Mouse (Mus musculus): ENCODE measurements at regions not wholly inside any gene's neighbourhood (a gene's known extent, or its start where the extent isn't known, plus 50 kb on each side); places are given as distances from the start of the nearest gene placed in this dataset.

DNA sequence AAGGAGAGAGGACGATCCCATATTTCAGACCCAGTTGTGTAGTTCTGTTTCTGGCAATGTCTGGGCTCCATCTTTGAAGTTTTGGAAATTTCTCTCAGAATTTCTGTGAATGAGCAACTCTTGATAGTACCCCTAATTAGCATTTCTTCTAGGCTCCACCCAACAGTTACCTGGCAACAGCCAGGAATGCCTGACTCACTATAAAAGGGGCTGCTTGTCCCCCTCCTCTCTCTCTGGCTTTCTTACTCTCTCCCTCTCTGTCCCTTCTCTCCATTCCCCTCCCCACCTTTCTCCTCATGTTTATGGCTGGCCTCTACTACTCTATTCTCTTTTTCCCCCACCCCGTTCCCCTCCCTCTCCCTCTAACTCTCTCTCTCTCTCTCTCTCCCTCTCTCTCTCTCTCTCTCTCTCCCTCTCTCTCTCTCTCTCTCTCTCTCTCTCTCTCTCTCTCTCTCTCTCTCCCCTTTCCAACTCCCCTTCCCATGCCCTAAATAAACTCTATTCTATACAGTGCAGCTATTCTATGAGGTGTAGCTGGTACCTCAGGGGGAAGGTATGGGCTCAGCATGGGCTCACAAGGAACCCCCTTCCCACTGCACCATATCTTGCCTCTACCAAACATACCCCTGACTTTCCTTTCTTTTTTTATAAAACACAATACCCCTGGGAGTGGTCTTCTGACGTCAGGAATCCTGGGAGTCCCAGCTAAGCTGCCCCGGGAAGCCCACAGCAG, 118.7 kb upstream of the Prok2 start:
- Histone ChIP-seq H3K36me3 (ENCODE audit: control insufficient read depth, insufficient read depth) (no peaks in the 10 kb centered on the region), H3K9ac (ENCODE audit: low read length) (no peak overlapping the region), H3K27me3 (ENCODE audit: control insufficient read depth, insufficient read depth, low read length) (no peaks in the 10 kb centered on the region), H3K27ac (ENCODE audit: low read length) (no peak overlapping the region), H3K4me1 (ENCODE audit: control insufficient read depth, insufficient read depth, low read length) (no peaks in the 10 kb centered on the region), H3K4me3 (ENCODE audit: low read length) (no peak overlapping the region), H3K4me2 (ENCODE audit: low read depth, low read length) (no peak overlapping the region), H3K9me3 (replicated peaks; ENCODE audit: control insufficient read depth, low read length) (no peaks in the 10 kb centered on the region)
- WGBS, result 40% methylated on average over 4 of the region's 4 CpGs
- no peak for ATAC-seq (replicated peaks; ENCODE audit: extremely low read depth, insufficient read depth, low FRiP score)

- no peak overlapping the region for H3K27ac ChIP-seq (ENCODE audit: low read length)
- no peak overlapping the region for H3K4me3 ChIP-seq (ENCODE audit: low read length)
- no peaks in the 10 kb centered on the region for H3K36me3 ChIP-seq (ENCODE audit: control insufficient read depth, insufficient read depth)
- H3K4me1 ChIP-seq (ENCODE audit: control insufficient read depth, insufficient read depth, low read length), result no peaks in the 10 kb centered on the region
- no peak overlapping the region for H3K4me2 ChIP-seq (ENCODE audit: low read depth, low read length)
- ATAC-seq (replicated peaks; ENCODE audit: extremely low read depth, insufficient read depth, low FRiP score), result no peak
- H3K9me3 ChIP-seq (replicated peaks; ENCODE audit: control insufficient read depth, low read length), result no peaks in the 10 kb centered on the region
- no peak overlapping the region for H3K9ac ChIP-seq (ENCODE audit: low read length)
- 64% methylated on average over 3 of the region's 3 CpGs for WGBS
- H3K27me3 ChIP-seq (ENCODE audit: control insufficient read depth, insufficient read depth, low read length), result no peaks in the 10 kb centered on the region
Measured at GRCm38 (mm10) chr6:99843507-99843906, 117.3 kb upstream of the Prok2 start.

GRCm38 (mm10) chr6:99842723-99843122, 116.5 kb upstream of the Prok2 start:
- no peaks in the 10 kb centered on the region for H3K27me3 ChIP-seq (ENCODE audit: control insufficient read depth, insufficient read depth, low read length)
- H3K36me3 ChIP-seq (ENCODE audit: control insufficient read depth, insufficient read depth), result no peaks in the 10 kb centered on the region
- ATAC-seq (replicated peaks; ENCODE audit: extremely low read depth, insufficient read depth, low FRiP score), result no peak
- H3K4me1 ChIP-seq (ENCODE audit: control insufficient read depth, insufficient read depth, low read length), result no peaks in the 10 kb centered on the region
- H3K4me2 ChIP-seq (ENCODE audit: low read depth, low read length), result no peak overlapping the region
- H3K27ac ChIP-seq (ENCODE audit: low read length), result no peak overlapping the region
- no peak overlapping the region for H3K4me3 ChIP-seq (ENCODE audit: low read length)
- H3K9ac ChIP-seq (ENCODE audit: low read length), result no peak overlapping the region
- no peaks in the 10 kb centered on the region for H3K9me3 ChIP-seq (replicated peaks; ENCODE audit: control insufficient read depth, low read length)

DNA sequence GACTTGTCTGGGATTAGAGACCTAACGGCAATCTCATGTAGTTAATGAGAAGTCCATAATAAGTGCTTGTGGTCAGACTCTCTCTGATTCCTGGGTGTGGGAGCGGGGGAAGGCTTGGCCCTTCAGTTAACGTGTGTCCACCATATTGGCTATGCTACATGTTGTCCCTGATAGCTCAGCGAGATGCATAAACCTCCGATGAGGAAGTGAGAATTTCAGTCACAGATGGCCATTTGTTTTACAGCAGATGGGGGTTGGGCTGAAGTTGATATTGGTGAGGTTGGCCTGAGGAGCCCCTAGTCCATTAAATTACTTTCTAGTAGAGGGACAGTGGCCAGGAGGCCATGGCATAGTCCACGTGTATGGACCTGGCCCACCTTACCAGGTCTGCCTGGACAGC, 114.6 kb upstream of the Prok2 start:
- Histone ChIP-seq H3K36me3 (ENCODE audit: control insufficient read depth, insufficient read depth) (no peaks in the 10 kb centered on the region), H3K9me3 (replicated peaks; ENCODE audit: control insufficient read depth, low read length) (no peaks in the 10 kb centered on the region), H3K27me3 (ENCODE audit: control insufficient read depth, insufficient read depth, low read length) (no peaks in the 10 kb centered on the region), H3K9ac (ENCODE audit: low read length) (no peak overlapping the region), H3K27ac (ENCODE audit: low read length) (no peak overlapping the region), H3K4me2 (ENCODE audit: low read depth, low read length) (no peak overlapping the region), H3K4me1 (ENCODE audit: control insufficient read depth, insufficient read depth, low read length) (no peaks in the 10 kb centered on the region), H3K4me3 (ENCODE audit: low read length) (no peak overlapping the region)
- WGBS, result 80% methylated on average over 6 of the region's 6 CpGs
- ATAC-seq (replicated peaks; ENCODE audit: extremely low read depth, insufficient read depth, low FRiP score), result no peak

- no peak overlapping the region for H3K4me2 ChIP-seq (ENCODE audit: low read depth, low read length)
- no peak overlapping the region for H3K27ac ChIP-seq (ENCODE audit: low read length)
- ATAC-seq (replicated peaks; ENCODE audit: extremely low read depth, insufficient read depth, low FRiP score), result peak; percentile 92
- H3K9me3 ChIP-seq (replicated peaks; ENCODE audit: control insufficient read depth, low read length), result no peaks in the 10 kb centered on the region
- no peak overlapping the region for H3K4me3 ChIP-seq (ENCODE audit: low read length)
- no peaks in the 10 kb centered on the region for H3K4me1 ChIP-seq (ENCODE audit: control insufficient read depth, insufficient read depth, low read length)
- WGBS, result 12% methylated on average over 3 of the region's 3 CpGs
- no peak overlapping the region for H3K9ac ChIP-seq (ENCODE audit: low read length)
- peaks cover 3% of the 10 kb centered on the region; the same call in 1 of the 2 replicates for H3K27me3 ChIP-seq (ENCODE audit: control insufficient read depth, insufficient read depth, low read length)
- H3K36me3 ChIP-seq (ENCODE audit: control insufficient read depth, insufficient read depth), result no peaks in the 10 kb centered on the region
Measured at GRCm38 (mm10) chr6:99833323-99833722, 107.1 kb upstream of the Prok2 start.

DNA sequence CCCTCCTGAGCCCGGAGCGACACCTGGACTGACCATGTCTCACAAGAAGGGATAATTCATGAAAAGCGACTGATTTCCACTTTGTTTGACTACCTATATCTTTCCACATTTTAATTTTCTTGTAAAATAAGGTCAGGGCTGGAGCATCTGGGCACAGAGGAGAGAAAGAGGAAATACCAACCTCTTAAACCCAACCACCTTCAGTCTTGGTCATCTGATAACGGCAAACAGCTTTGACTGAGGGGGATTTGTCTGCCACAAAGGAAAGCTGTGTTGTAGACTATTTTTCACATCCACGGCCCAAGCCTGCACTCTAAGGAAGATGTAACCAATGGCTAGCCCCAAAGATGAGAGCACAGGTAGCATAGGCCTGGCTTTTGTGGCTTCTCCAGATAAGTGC, 101.4 kb upstream of the Prok2 start:
- WGBS, result 84% methylated on average over 5 of the region's 5 CpGs
- Histone ChIP-seq H3K9ac (ENCODE audit: low read length) (no peak overlapping the region), H3K4me3 (ENCODE audit: low read length) (no peak overlapping the region), H3K36me3 (ENCODE audit: control insufficient read depth, insufficient read depth) (no peaks in the 10 kb centered on the region), H3K27me3 (ENCODE audit: control insufficient read depth, insufficient read depth, low read length) (peaks cover 3% of the 10 kb centered on the region; the same call in 1 of the 2 replicates), H3K27ac (ENCODE audit: low read length) (no peak overlapping the region), H3K9me3 (replicated peaks; ENCODE audit: control insufficient read depth, low read length) (no peaks in the 10 kb centered on the region), H3K4me2 (ENCODE audit: low read depth, low read length) (no peak overlapping the region), H3K4me1 (ENCODE audit: control insufficient read depth, insufficient read depth, low read length) (0 out of 2 replicates have a peak, but pooled peaks cover 2% of the 10 kb centered on the region)
- no peak for ATAC-seq (replicated peaks; ENCODE audit: extremely low read depth, insufficient read depth, low FRiP score)

DNA sequence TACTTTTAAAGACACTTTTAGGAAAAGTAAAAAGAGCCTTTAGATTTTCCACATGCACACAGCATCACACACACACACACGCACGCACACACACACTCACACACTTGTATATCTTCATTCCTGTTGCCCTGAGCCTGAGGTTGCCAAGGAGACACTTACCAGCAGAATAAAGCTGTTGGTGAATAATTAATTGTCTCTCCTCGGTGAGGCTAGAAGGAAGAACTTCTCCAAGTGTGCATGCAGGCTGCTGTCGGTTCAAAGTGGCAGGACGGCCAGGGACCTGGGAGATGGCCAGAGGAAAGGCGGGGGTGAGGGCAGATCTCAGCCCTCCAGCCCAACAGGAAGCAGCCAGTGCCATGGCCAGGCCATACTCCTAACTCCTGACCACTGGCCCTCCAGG, 98.6 kb upstream of the Prok2 start:
- no peak overlapping the region for H3K27ac ChIP-seq (ENCODE audit: low read length)
- H3K36me3 ChIP-seq (ENCODE audit: control insufficient read depth, insufficient read depth), result no peaks in the 10 kb centered on the region
- WGBS, result 62% methylated on average over 6 of the region's 6 CpGs
- H3K4me3 ChIP-seq (ENCODE audit: low read length), result no peak overlapping the region
- no peak overlapping the region for H3K4me2 ChIP-seq (ENCODE audit: low read depth, low read length)
- 0 out of 2 replicates have a peak, but pooled peaks cover 2% of the 10 kb centered on the region for H3K4me1 ChIP-seq (ENCODE audit: control insufficient read depth, insufficient read depth, low read length)
- ATAC-seq (replicated peaks; ENCODE audit: extremely low read depth, insufficient read depth, low FRiP score), result no peak
- no peak overlapping the region for H3K9ac ChIP-seq (ENCODE audit: low read length)
- no peaks in the 10 kb centered on the region for H3K9me3 ChIP-seq (replicated peaks; ENCODE audit: control insufficient read depth, low read length)
- no peaks in the 10 kb centered on the region for H3K27me3 ChIP-seq (ENCODE audit: control insufficient read depth, insufficient read depth, low read length)

DNA sequence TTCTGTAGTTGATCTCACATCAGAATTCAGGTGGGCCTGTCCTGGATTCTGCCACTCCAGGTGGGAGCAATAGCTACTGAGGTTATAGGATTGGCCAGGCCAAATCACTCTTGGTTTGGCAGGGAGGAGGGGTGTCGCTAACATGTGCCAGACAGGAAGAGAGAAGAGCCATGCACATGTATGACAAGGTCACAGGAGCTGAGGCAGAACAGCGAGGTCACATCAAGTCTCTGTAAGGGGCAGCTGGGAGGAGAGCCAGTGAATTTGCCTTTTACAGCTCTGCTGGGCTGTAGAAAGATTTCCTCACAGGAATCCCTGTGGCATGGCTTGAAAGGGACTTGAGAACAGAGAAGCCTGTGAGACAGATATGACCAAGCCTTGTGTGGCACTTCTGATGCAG, 96.3 kb upstream of the Prok2 start:
- ATAC-seq (replicated peaks; ENCODE audit: extremely low read depth, insufficient read depth, low FRiP score), result no peak
- Histone ChIP-seq H3K4me1 (ENCODE audit: control insufficient read depth, insufficient read depth, low read length) (0 out of 2 replicates have a peak, but pooled peaks cover 2% of the 10 kb centered on the region), H3K36me3 (ENCODE audit: control insufficient read depth, insufficient read depth) (no peaks in the 10 kb centered on the region), H3K9ac (ENCODE audit: low read length) (no peak overlapping the region), H3K27ac (ENCODE audit: low read length) (no peak overlapping the region), H3K4me3 (ENCODE audit: low read length) (no peak overlapping the region), H3K4me2 (ENCODE audit: low read depth, low read length) (no peak overlapping the region), H3K27me3 (ENCODE audit: control insufficient read depth, insufficient read depth, low read length) (peaks cover 4% of the 10 kb centered on the region; the same call in 1 of the 2 replicates), H3K9me3 (replicated peaks; ENCODE audit: control insufficient read depth, low read length) (no peaks in the 10 kb centered on the region)
- 57% methylated on average over 2 of the region's 2 CpGs for WGBS

DNA sequence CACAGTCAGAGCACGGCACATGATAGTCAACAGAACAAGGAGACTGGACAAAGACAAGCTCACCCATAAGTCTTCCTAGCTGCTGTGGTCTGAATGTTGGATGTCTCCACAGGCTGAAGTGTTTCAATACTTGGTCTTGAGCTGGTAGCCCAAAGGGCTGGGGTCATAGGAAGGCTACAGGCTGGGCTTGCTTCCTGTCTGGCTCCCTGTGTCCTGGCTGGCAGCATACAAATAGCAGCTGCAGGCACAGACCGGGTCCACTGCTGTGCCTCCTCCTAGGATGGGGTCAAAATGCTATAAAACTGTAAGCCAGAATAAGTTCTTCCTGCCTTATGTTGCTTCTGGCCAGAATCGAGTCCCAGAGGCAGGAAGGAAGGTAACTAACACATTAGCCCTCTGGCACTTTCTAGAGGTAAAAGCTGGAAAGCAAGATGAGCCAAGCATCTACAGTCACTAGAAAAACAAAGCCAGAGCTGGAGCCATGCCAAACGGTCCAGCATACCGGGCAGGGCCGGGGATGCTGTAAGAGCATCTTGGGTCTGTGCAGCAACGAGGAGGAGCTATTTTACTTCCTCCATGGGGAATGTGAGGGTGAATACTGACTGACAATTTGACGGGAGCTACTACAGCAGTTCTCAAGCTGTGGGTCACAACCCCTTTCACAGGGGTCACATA, 93.2 kb upstream of the Prok2 start:
- peaks cover 6% of the 10 kb centered on the region; the same call in 1 of the 2 replicates for H3K27me3 ChIP-seq (ENCODE audit: control insufficient read depth, insufficient read depth, low read length)
- H3K9ac ChIP-seq (ENCODE audit: low read length), result no peak overlapping the region
- H3K27ac ChIP-seq (ENCODE audit: low read length), result no peak overlapping the region
- H3K4me2 ChIP-seq (ENCODE audit: low read depth, low read length), result no peak overlapping the region
- H3K4me3 ChIP-seq (ENCODE audit: low read length), result no peak overlapping the region
- 40% methylated on average over 8 of the region's 8 CpGs for WGBS
- H3K36me3 ChIP-seq (ENCODE audit: control insufficient read depth, insufficient read depth), result no peaks in the 10 kb centered on the region
- no peaks in the 10 kb centered on the region for H3K4me1 ChIP-seq (ENCODE audit: control insufficient read depth, insufficient read depth, low read length)
- H3K9me3 ChIP-seq (replicated peaks; ENCODE audit: control insufficient read depth, low read length), result no peaks in the 10 kb centered on the region
- no peak for ATAC-seq (replicated peaks; ENCODE audit: extremely low read depth, insufficient read depth, low FRiP score)

Data from heart, embryonic 16.5 days (tissue).